9 mouse cellular contexts compared by ENCODE assay signal in genomic region chr6:38353181-38353580, GRCm38 (mm10). TPM values are rescaled to one million over a fixed set of nuclear protein-coding genes. Genes with fewer than 3 reads are reported as not detected.
DNase-seq lines count a peak whose midpoint lies in the region; ATAC-seq and TF ChIP-seq lines count a peak whose summit lies in the region.
"Had no signal": no experiment of that assay in that cellular context is flagged by ENCODE, and none has a peak within 500 bp of the region (broad histone marks: within the 10 kb centered on the region; RNA-seq: fewer than 3 reads in every experiment).

No protein-coding gene starts in this region.

- peaks cover 63% of the 10 kb centered on the region for H3K27me3 ChIP-seq in hindbrain, embryonic 14.5 days (ENCODE audit: control insufficient read depth, insufficient read depth, low read length)
- H3K27me3 ChIP-seq in midbrain, embryonic 16.5 days (ENCODE audit: control insufficient read depth, insufficient read depth, low read depth, low read length) = peaks cover 42% of the 10 kb centered on the region

- H3K9me3 ChIP-seq in hindbrain, embryonic 14.5 days (ENCODE audit: control insufficient read depth, low read length) = no peaks in the 10 kb centered on the region
- no peaks in the 10 kb centered on the region for H3K9me3 ChIP-seq in midbrain, embryonic 16.5 days (replicated peaks; ENCODE audit: control insufficient read depth, low read length, poor library complexity, severe bottlenecking)
- H3K9me3 ChIP-seq: neural tube, embryonic 12.5 days had no signal

- no peak for TF ChIP-seq CTCF in lung, adult 2 months (IDR thresholded peaks at IDR 0.05; ENCODE audit: insufficient read depth, low read length)
- TF ChIP-seq CTCF in cortical plate, adult 2 months (IDR thresholded peaks at IDR 0.05; ENCODE audit: extremely low read depth, insufficient read depth, low read length) = no peak

- peaks cover 21% of the 10 kb centered on the region; the same call in 1 of the 2 replicates for H3K4me1 ChIP-seq in lung, adult 2 months (ENCODE audit: control insufficient read depth, insufficient read depth, low read length)
- no peaks in the 10 kb centered on the region for H3K4me1 ChIP-seq in cortical plate, adult 2 months (ENCODE audit: control insufficient read depth, insufficient read depth, low read length)
- H3K4me1 ChIP-seq in hindbrain, embryonic 14.5 days (replicated peaks; ENCODE audit: control insufficient read depth, insufficient read depth, low read length) = no peaks in the 10 kb centered on the region
- peaks cover 15% of the 10 kb centered on the region for H3K4me1 ChIP-seq in midbrain, embryonic 16.5 days (ENCODE audit: control insufficient read depth, insufficient read depth, low read length)

- 15% methylated on average over 13 of the region's 13 CpGs for WGBS in lung, adult 2 months
- 8% methylated on average over 13 of the region's 13 CpGs for WGBS in hindbrain, embryonic 14.5 days
- 8% methylated on average over 13 of the region's 13 CpGs for WGBS in midbrain, embryonic 16.5 days

- no peak overlapping the region for H3K27ac ChIP-seq in cortical plate, adult 2 months (ENCODE audit: insufficient read depth, low read length)
- no peak overlapping the region for H3K27ac ChIP-seq in hindbrain, embryonic 14.5 days
- no peak overlapping the region for H3K27ac ChIP-seq in midbrain, embryonic 16.5 days (ENCODE audit: low read length)
- H3K27ac ChIP-seq: neural tube, embryonic 12.5 days had no signal

- H3K9ac ChIP-seq in hindbrain, embryonic 14.5 days = no peak overlapping the region
- no peak overlapping the region for H3K9ac ChIP-seq in midbrain, embryonic 16.5 days (ENCODE audit: low read depth, low read length)

- peak overlapping the region; percentile 70 for H3K4me3 ChIP-seq in lung, adult 2 months (replicated peaks; ENCODE audit: extremely low read depth, low read depth, low read length)
- peak overlapping the region; percentile 40; the same call in 1 of the 2 replicates for H3K4me3 ChIP-seq in cortical plate, adult 2 months (ENCODE audit: insufficient read depth, low read length)
- H3K4me3 ChIP-seq in hindbrain, embryonic 14.5 days (replicated peaks; ENCODE audit: low read length) = peak overlapping the region; percentile 44; the same call in 1 of the 2 replicates
- peak overlapping the region; percentile 46; the same call in 1 of the 2 replicates for H3K4me3 ChIP-seq in midbrain, embryonic 16.5 days (ENCODE audit: low read depth, low read length)

- DNase-seq in lung, adult 2 months = no peak
- no peak for DNase-seq in lung, adult 18-20 months
- DNase-seq in hindbrain, embryonic 14.5 days (ENCODE audit: low spot score) = no peak
- DNase-seq in adrenal gland, postnatal 36 days = no peak
- no peak for DNase-seq in cerebellum, postnatal 4 days (ENCODE audit: low spot score in 2 of 2)

- H3K36me3 ChIP-seq in hindbrain, embryonic 14.5 days (replicated peaks; ENCODE audit: control insufficient read depth, insufficient read depth) = no peaks in the 10 kb centered on the region
- H3K36me3 ChIP-seq in midbrain, embryonic 16.5 days (ENCODE audit: control insufficient read depth, insufficient read depth, low read length) = no peaks in the 10 kb centered on the region
- H3K36me3 ChIP-seq: neural tube, embryonic 12.5 days had no signal

- ATAC-seq in hindbrain, embryonic 14.5 days (ENCODE audit: low FRiP score) = no peak
- no peak for ATAC-seq in midbrain, embryonic 16.5 days
- ATAC-seq in megakaryocyte-erythroid progenitor cell, adult 5-6 weeks (replicated peaks; ENCODE audit: low FRiP score, low TSS enrichment, poor library complexity, severe bottlenecking) = no peak

- no peak for TF ChIP-seq POLR2A in lung, adult 2 months (IDR thresholded peaks at IDR 0.05; ENCODE audit: borderline replicate concordance, extremely low read depth, low read depth, low read length)
- TF ChIP-seq POLR2A in cortical plate, adult 2 months (IDR thresholded peaks at IDR 0.05; ENCODE audit: extremely low read depth, insufficient read depth, low read length) = no peak

- H3K4me2 ChIP-seq in hindbrain, embryonic 14.5 days (replicated peaks) = 0 out of 2 replicates have a peak overlapping the region, but pooled peaks have one; percentile 60
- H3K4me2 ChIP-seq in midbrain, embryonic 16.5 days (ENCODE audit: low read length) = no peak overlapping the region

RNA-seq across cellular contexts. Expression of gene Zc3hav1, which starts 1.2 kb away (rescaled TPM):
- 22.3 and 24.6 TPM in 2 replicates for polyA plus RNA-seq in lung, adult 2 months (2012; rRNA removed)
- 3.3 and 3.5 TPM in 2 replicates for polyA plus RNA-seq in cortical plate, adult 2 months (2012; rRNA removed)
- polyA plus RNA-seq in hindbrain, embryonic 14.5 days (2014; fragmentation: Nextera tagmentation; extraction: Ambion mirVana) = 0.98 and 1.5 TPM in 2 replicates
- polyA plus RNA-seq in midbrain, embryonic 16.5 days (2015; fragmentation: Nextera tagmentation; extraction: Ambion mirVana) = 1.0 and 1.1 TPM in 2 replicates
- 53.4 and 71.4 TPM in 2 replicates for total RNA-seq in megakaryocyte-erythroid progenitor cell, adult 5-6 weeks (2014; fragmentation: Nextera tagmentation)
- 60.1 and 64.0 TPM in 2 replicates for total RNA-seq in megakaryocyte-erythroid progenitor cell, adult 5-6 weeks (2017)
- total RNA-seq in adrenal gland, postnatal 36 days (2021) = 10 to 100 TPM; 56.9 to 69.1 TPM

RNA-seq across cellular contexts. Expression of gene Ttc26, which starts 28.1 kb away (rescaled TPM):
- 1.3 and 1.9 TPM in 2 replicates for polyA plus RNA-seq in lung, adult 2 months (2012; rRNA removed)
- 5.9 and 6.4 TPM in 2 replicates for polyA plus RNA-seq in cortical plate, adult 2 months (2012; rRNA removed)
- polyA plus RNA-seq in hindbrain, embryonic 14.5 days (2014; fragmentation: Nextera tagmentation; extraction: Ambion mirVana) = 4.1 and 5.9 TPM in 2 replicates
- 5.5 and 7.6 TPM in 2 replicates for polyA plus RNA-seq in midbrain, embryonic 16.5 days (2015; fragmentation: Nextera tagmentation; extraction: Ambion mirVana)
- total RNA-seq in megakaryocyte-erythroid progenitor cell, adult 5-6 weeks (2014; fragmentation: Nextera tagmentation) = 0.74 and 1.4 TPM in 2 replicates
- total RNA-seq in megakaryocyte-erythroid progenitor cell, adult 5-6 weeks (2017) = 1.2 and 1.5 TPM in 2 replicates
- total RNA-seq in adrenal gland, postnatal 36 days (2021) = 1 to 10 TPM; 3.0 to 4.1 TPM

RNA-seq across cellular contexts. Expression of gene Zc3hav1l, which starts 54.1 kb away (rescaled TPM):
- polyA plus RNA-seq in lung, adult 2 months (2012; rRNA removed) = 3.2 and 4.4 TPM in 2 replicates
- polyA plus RNA-seq in cortical plate, adult 2 months (2012; rRNA removed) = 3.3 and 3.4 TPM in 2 replicates
- 8.9 and 9.3 TPM in 2 replicates for polyA plus RNA-seq in hindbrain, embryonic 14.5 days (2014; fragmentation: Nextera tagmentation; extraction: Ambion mirVana)
- polyA plus RNA-seq in midbrain, embryonic 16.5 days (2015; fragmentation: Nextera tagmentation; extraction: Ambion mirVana) = 7.0 and 8.3 TPM in 2 replicates
- total RNA-seq in megakaryocyte-erythroid progenitor cell, adult 5-6 weeks (2014; fragmentation: Nextera tagmentation) = 6.9 and 7.3 TPM in 2 replicates
- total RNA-seq in megakaryocyte-erythroid progenitor cell, adult 5-6 weeks (2017) = 2.9 and 4.3 TPM in 2 replicates
- total RNA-seq in adrenal gland, postnatal 36 days (2021) = 1 to 10 TPM; 2.7 to 3.1 TPM
